Mouse (Mus musculus) small intestine, adult 2 months (tissue): ENCODE results near the gene Dnajc4.
A peak's percentile ranks its signal among the peaks of the same experiment; 100 is the strongest.

Source experiments
- CTCF ChIP-seq: fragments of 200-500 bp; IDR thresholded peaks from 2 replicates; pipeline ENCODE4 v1.5.1; 2012; ENCODE audit warnings: low read depth, mild to moderate bottlenecking, control low read depth, inconsistent platforms, low read length, moderate library complexity, mixed read lengths; ENCODE audit not compliant: insufficient replicate concordance, insufficient read length; ENCODE audit errors: extremely low read depth
- POLR2A ChIP-seq: fragments of 200-500 bp; IDR thresholded peaks from 2 replicates; pipeline ENCODE4 v1.6.1; 2012; ENCODE audit warnings: low read depth, mild to moderate bottlenecking, control low read depth, inconsistent platforms, low read length, moderate library complexity

DNA sequence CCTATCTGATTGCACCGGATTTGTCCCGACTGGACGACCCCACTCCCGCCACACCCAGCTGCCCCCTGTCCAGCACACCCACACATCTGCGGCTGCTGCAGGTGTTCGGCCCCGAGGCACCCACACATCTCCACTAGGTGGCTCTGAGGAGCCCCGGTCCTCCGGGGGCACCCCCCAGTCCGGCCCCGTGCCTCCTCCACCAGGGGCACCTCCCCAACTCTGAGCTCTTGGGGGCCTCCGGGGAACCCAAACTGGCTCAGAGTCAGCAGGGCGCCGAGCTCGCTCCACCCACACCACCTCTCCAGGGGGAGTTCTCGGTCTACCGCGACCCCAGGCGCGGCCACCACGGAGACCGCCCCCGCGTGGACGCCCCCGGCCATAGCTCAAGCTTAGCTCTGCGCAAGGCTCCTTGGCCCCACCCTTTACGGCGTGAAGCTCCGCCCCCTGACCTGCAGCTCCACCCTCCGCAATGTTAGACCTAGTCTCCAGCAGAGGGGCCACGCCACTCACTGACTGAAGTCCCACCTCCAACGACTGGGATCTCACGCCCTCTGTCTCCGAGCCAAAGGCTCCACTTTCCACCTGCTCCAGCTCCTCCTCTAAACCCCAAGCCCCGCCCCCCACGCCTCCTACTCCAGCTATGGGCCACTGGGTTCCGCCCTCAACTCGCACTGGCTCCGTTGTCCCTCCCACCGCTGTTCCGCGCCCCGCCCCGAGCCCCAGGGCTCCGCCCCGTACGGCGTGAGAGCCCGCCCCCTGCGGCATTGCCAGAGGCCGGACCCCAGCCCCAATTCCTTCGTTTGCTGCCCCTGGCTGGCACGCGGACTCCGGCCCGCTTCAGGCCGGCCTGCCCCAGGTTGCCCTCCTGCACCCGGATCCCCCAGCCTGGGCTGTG is 12.6 kb downstream of the Dnajc4 start:
- no peak; the same call in 1 of the 2 replicates for TF ChIP-seq POLR2A
- TF ChIP-seq CTCF = peak; percentile 89
